ENCODE assay signal across 9 mouse cellular contexts in genomic region chr8:21955321-21955720, GRCm38 (mm10). TPM values are rescaled to one million over a fixed set of nuclear protein-coding genes. Genes with fewer than 3 reads are reported as not detected.
A peak's percentile ranks its signal among the peaks of the same experiment; 100 is the strongest.
DNase-seq lines count a peak whose midpoint lies in the region; ATAC-seq and TF ChIP-seq lines count a peak whose summit lies in the region.
"Had no signal": no experiment of that assay in that cellular context is flagged by ENCODE, and none has a peak within 500 bp of the region (broad histone marks: within the 10 kb centered on the region; RNA-seq: fewer than 3 reads in every experiment).

No protein-coding gene starts in this region.

- no peak overlapping the region for H3K27ac ChIP-seq in kidney, postnatal 0 days
- no peak overlapping the region for H3K27ac ChIP-seq in liver, embryonic 14.5 days

- no peak overlapping the region for H3K4me2 ChIP-seq in kidney, postnatal 0 days (ENCODE audit: low read length)
- H3K4me2 ChIP-seq in liver, embryonic 14.5 days (ENCODE audit: low read depth), result no peak overlapping the region

- H3K4me3 ChIP-seq in kidney, postnatal 0 days (replicated peaks; ENCODE audit: low read depth, low read length), result no peak overlapping the region
- no peak overlapping the region for H3K4me3 ChIP-seq in liver, embryonic 14.5 days (ENCODE audit: insufficient read depth in 1 of 2, low read depth in 2 of 2, low read length in 2 of 2)

- H3K36me3 ChIP-seq in kidney, postnatal 0 days (ENCODE audit: insufficient read depth, low read length), result no peaks in the 10 kb centered on the region
- H3K36me3 ChIP-seq in liver, embryonic 14.5 days (replicated peaks; ENCODE audit: control insufficient read depth, insufficient read depth, low read depth), result no peaks in the 10 kb centered on the region
- no peaks in the 10 kb centered on the region for H3K36me3 ChIP-seq in splenic B cell, adult 2 months (ENCODE audit: control insufficient read depth, insufficient read depth, low read length, poor library complexity, severe bottlenecking)

- H3K4me1 ChIP-seq in kidney, postnatal 0 days (replicated peaks; ENCODE audit: insufficient read depth, low read length), result no peaks in the 10 kb centered on the region
- no peaks in the 10 kb centered on the region for H3K4me1 ChIP-seq in liver, embryonic 14.5 days (replicated peaks; ENCODE audit: control insufficient read depth in 2 of 2, insufficient read depth in 2 of 2, low read length in 1 of 2)

- no peak for TF ChIP-seq EP300 in liver, embryonic 14.5 days (IDR thresholded peaks at IDR 0.05; ENCODE audit: low read depth)

- peak; percentile 8 to 19 for DNase-seq in cerebellum, adult 18-20 months
- DNase-seq in urinary bladder, postnatal 14 days (ENCODE audit: low spot score), result peak; percentile 47
- DNase-seq in urinary bladder, postnatal 4 days (ENCODE audit: low spot score in 2 of 2), result no peak
- peak; percentile 27 for DNase-seq in embryo, embryonic 11.5 days (ENCODE audit: low read depth, low spot score)
- DNase-seq in kidney, postnatal 0 days (ENCODE audit: low spot score), result peak; percentile 68
- peak; percentile 4 to 14 (median 13) for DNase-seq in liver, embryonic 14.5 days (ENCODE audit: low read depth in 3 of 3, low spot score in 3 of 3)
- peak; percentile 18 for DNase-seq in splenic B cell, adult 2 months (ENCODE audit: low read depth, low spot score)

- H3K27me3 ChIP-seq in kidney, postnatal 0 days (ENCODE audit: insufficient read depth, low read length), result no peaks in the 10 kb centered on the region
- no peaks in the 10 kb centered on the region for H3K27me3 ChIP-seq in liver, embryonic 14.5 days (ENCODE audit: control insufficient read depth, insufficient read depth, low read length)
- H3K27me3 ChIP-seq in splenic B cell, adult 2 months (ENCODE audit: control insufficient read depth, insufficient read depth, low read length, poor library complexity, severe bottlenecking), result no peaks in the 10 kb centered on the region

- TF ChIP-seq CTCF in kidney, postnatal 0 days (IDR thresholded peaks at IDR 0.05; ENCODE audit: low read depth), result peak; percentile 86
- peak; percentile 82 for TF ChIP-seq CTCF in liver, embryonic 14.5 days (IDR thresholded peaks at IDR 0.05; ENCODE audit: low read depth)

- no peaks in the 10 kb centered on the region for H3K9me3 ChIP-seq in kidney, postnatal 0 days (replicated peaks; ENCODE audit: low read length)
- H3K9me3 ChIP-seq in liver, embryonic 14.5 days (ENCODE audit: control insufficient read depth, low read length), result no peaks in the 10 kb centered on the region

- no peak for ATAC-seq in cerebellum, adult (ENCODE audit: insufficient number of reproducible peaks, low FRiP score, low TSS enrichment)
- no peak for ATAC-seq in kidney, postnatal 0 days (replicated peaks; ENCODE audit: low FRiP score, low read depth)
- no peak for ATAC-seq in liver, embryonic 14.5 days (ENCODE audit: insufficient read depth)

- H3K9ac ChIP-seq in kidney, postnatal 0 days (ENCODE audit: low read depth, low read length), result no peak overlapping the region
- H3K9ac ChIP-seq in liver, embryonic 14.5 days (replicated peaks), result no peak overlapping the region

- WGBS in kidney, postnatal 0 days, result 6% methylated on average over 9 of the region's 9 CpGs
- 4% methylated on average over 9 of the region's 9 CpGs for WGBS in liver, embryonic 14.5 days (ENCODE audit: insufficient replicate concordance)

RNA-seq across cellular contexts. Expression of gene Fam90a1a, which starts 3.2 kb away (rescaled TPM):
- polyA plus RNA-seq in kidney, postnatal 0 days (2015; fragmentation: Nextera tagmentation; extraction: Ambion mirVana), result not detected in 2 replicates
- polyA plus RNA-seq in liver, embryonic 14.5 days (2012; rRNA removed), result not detected in 2 replicates
- polyA plus RNA-seq in liver, embryonic 14.5 days (2014; fragmentation: Nextera tagmentation; extraction: Ambion mirVana), result not detected in 2 replicates
- polyA plus RNA-seq: spleen, adult 2 months had no signal

RNA-seq across cellular contexts. Expression of gene Defb13, which starts 8.8 kb away (rescaled TPM):
- not detected in 2 replicates for polyA plus RNA-seq in kidney, postnatal 0 days (2015; fragmentation: Nextera tagmentation; extraction: Ambion mirVana)
- polyA plus RNA-seq in liver, embryonic 14.5 days (2012; rRNA removed), result not detected in 2 replicates
- polyA plus RNA-seq in liver, embryonic 14.5 days (2014; fragmentation: Nextera tagmentation; extraction: Ambion mirVana), result not detected in 2 replicates
- polyA plus RNA-seq: spleen, adult 2 months had no signal

RNA-seq across cellular contexts. Expression of gene Ccdc70, which starts 14.3 kb away (rescaled TPM):
- polyA plus RNA-seq in kidney, postnatal 0 days (2015; fragmentation: Nextera tagmentation; extraction: Ambion mirVana), result not detected in 2 replicates
- not detected in 2 replicates for polyA plus RNA-seq in liver, embryonic 14.5 days (2012; rRNA removed)
- polyA plus RNA-seq in liver, embryonic 14.5 days (2014; fragmentation: Nextera tagmentation; extraction: Ambion mirVana), result not detected in 2 replicates
- polyA plus RNA-seq: spleen, adult 2 months had no signal

RNA-seq across cellular contexts. Expression of gene Defb35, which starts 17.2 kb away (rescaled TPM):
- not detected in 2 replicates for polyA plus RNA-seq in kidney, postnatal 0 days (2015; fragmentation: Nextera tagmentation; extraction: Ambion mirVana)
- polyA plus RNA-seq in liver, embryonic 14.5 days (2012; rRNA removed), result not detected in 2 replicates
- not detected in 2 replicates for polyA plus RNA-seq in liver, embryonic 14.5 days (2014; fragmentation: Nextera tagmentation; extraction: Ambion mirVana)
- polyA plus RNA-seq: spleen, adult 2 months had no signal

RNA-seq across cellular contexts. Expression of gene Defb15, which starts 22.8 kb away (rescaled TPM):
- polyA plus RNA-seq in kidney, postnatal 0 days (2015; fragmentation: Nextera tagmentation; extraction: Ambion mirVana), result not detected in 2 replicates
- polyA plus RNA-seq in liver, embryonic 14.5 days (2012; rRNA removed), result not detected in 2 replicates
- polyA plus RNA-seq in liver, embryonic 14.5 days (2014; fragmentation: Nextera tagmentation; extraction: Ambion mirVana), result not detected in 2 replicates
- polyA plus RNA-seq: spleen, adult 2 months had no signal

Comparison
In these comparisons a context has a peak if more than half of its experiments do, and no peak if none do; other contexts are left out.
1. DNase-seq: peak in cerebellum, adult 18-20 months (2 of 2), urinary bladder, postnatal 14 days (single experiment), embryo, embryonic 11.5 days (single experiment), kidney, postnatal 0 days (single experiment), liver, embryonic 14.5 days (3 of 3) and splenic B cell, adult 2 months (single experiment); none in urinary bladder, postnatal 4 days (0 of 2).